Comparison of ENCODE assay signal across 16 mouse cellular contexts in genomic region chr6:145418856-145419255, GRCm38 (mm10).
"Had no signal": no experiment of that assay in that cellular context is flagged by ENCODE, and none has a peak within 500 bp of the region (broad histone marks: within the 10 kb centered on the region; RNA-seq: fewer than 3 reads in every experiment).

No protein-coding gene starts in this region.

- H3K27ac ChIP-seq: lung, embryonic 15.5 days; macrophage; midbrain, embryonic 12.5 days; neural tube, embryonic 12.5 days; stomach, embryonic 15.5 days had no signal

- H3K9ac ChIP-seq: liver, postnatal 0 days; lung, embryonic 15.5 days; midbrain, embryonic 12.5 days; neural tube, embryonic 12.5 days; stomach, embryonic 15.5 days had no signal

- H3K36me3 ChIP-seq: lung, embryonic 15.5 days; midbrain, embryonic 12.5 days; neural tube, embryonic 12.5 days; stomach, embryonic 15.5 days had no signal

- H3K4me3 ChIP-seq: lung, embryonic 15.5 days; megakaryocyte, embryonic 14.5 days; midbrain, embryonic 12.5 days; neural tube, embryonic 12.5 days; stomach, embryonic 15.5 days had no signal

- ATAC-seq: liver, postnatal 0 days; lung, postnatal 0 days had no signal

- H3K4me1 ChIP-seq: lung, embryonic 15.5 days; midbrain, embryonic 12.5 days; neural tube, embryonic 12.5 days; stomach, embryonic 15.5 days had no signal

- DNase-seq: liver, postnatal 0 days; lung, adult 2 months; lung, postnatal 14 days; lung, postnatal 36 days; midbrain, embryonic 14.5 days; right cerebral cortex, postnatal 14 days; thymus, adult 18-20 months; thymus, postnatal 14 days; thymus, postnatal 36 days had no signal

- H3K27me3 ChIP-seq: lung, embryonic 15.5 days; midbrain, embryonic 12.5 days; neural tube, embryonic 12.5 days; stomach, embryonic 15.5 days had no signal

- H3K4me2 ChIP-seq: lung, embryonic 15.5 days; midbrain, embryonic 12.5 days; neural tube, embryonic 12.5 days; stomach, embryonic 15.5 days had no signal

- H3K9me3 ChIP-seq: lung, embryonic 15.5 days; megakaryocyte, embryonic 14.5 days; midbrain, embryonic 12.5 days; neural tube, embryonic 12.5 days; stomach, embryonic 15.5 days had no signal
